Mouse (Mus musculus) layer of hippocampus, postnatal 25 days (tissue): Measurements from ENCODE around the gene Fgf11. TPM values are rescaled to one million over a fixed set of nuclear protein-coding genes. Genes with fewer than 3 reads are reported as not detected.

ENCODE experiments used
- DNase-seq, 2 experiments: peaks; one replicate each; pipeline ENCODE4 v3.0.0; 2022; ENCODE audit warnings: mixed read lengths in 2 of 2, low spot score in 1 of 2; ENCODE audit errors: extremely low spot score in 1 of 2
- total RNA-seq, 2 experiments: library from RNA; stranded (reverse); gene quantifications; 2 replicates each; pipeline ENCODE4 v1.2.3; 2021

Gene Fgf11
- total RNA-seq, 2 experiments from 2014 or later: 28.3 to 33.3 TPM

DNA sequence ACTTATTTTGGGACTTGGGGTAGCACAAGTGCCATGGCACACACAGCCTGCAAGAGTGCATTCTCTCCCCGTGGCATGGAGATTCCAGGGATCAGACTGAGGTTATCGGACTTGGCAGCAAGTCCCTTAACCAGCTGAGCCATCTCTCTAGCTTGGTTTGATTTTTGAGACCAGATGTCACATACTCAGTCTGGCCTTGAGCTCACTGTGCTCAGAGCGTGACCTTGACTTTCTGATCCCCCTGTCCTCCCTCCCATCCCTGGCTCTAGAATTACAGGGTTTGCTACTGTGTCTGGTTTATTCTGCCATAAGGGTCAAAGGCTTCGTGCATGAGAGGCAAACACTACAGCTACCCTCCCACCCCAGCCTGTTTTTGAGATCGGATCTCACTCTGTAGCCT, 12.2 kb downstream of the Fgf11 start:
- no peak for DNase-seq

DNA sequence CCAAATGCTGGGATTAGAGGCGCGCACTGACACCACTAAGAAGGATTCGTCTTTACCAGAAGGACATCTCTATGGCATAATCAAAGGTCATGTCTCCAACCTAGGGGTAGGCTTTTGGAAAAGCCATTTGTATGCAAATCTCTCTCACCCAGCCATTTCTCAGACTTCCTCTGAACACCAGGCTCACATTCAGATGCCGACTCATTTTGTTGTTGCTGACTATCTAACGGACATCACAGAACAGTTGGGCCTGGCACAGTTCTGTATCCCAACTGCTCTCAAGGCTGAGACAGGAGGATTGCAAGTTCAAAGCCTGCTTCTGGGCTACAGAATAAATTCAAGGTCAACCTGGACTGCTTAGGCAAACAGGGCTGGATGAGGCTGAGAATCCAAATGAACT, 14.4 kb downstream of the Fgf11 start:
- no peak for DNase-seq

DNA sequence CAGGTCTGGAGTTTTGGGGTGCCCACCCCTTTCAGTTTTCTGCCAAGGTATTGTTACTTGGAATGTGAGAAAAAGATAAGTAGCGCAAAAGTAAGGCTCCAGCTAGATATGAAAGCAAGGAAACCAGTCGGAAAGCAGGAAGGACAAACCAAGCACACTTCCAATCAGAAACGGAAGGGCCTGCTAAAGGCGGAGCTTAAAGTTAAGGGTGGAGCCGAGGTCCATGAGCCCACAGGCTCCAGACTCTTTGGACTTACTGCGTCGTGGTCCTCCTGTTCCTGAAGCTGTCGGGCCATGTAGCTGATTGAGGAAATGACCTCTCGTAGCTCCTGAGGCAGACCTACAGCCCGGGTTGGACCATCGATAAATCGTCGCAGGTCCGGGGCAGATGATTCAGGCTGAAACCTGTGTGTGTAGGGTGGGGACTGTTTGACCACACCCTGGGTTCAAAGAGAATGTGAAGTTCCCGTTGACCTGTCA, 16.8 kb downstream of the Fgf11 start:
- DNase-seq: no peak

DNA sequence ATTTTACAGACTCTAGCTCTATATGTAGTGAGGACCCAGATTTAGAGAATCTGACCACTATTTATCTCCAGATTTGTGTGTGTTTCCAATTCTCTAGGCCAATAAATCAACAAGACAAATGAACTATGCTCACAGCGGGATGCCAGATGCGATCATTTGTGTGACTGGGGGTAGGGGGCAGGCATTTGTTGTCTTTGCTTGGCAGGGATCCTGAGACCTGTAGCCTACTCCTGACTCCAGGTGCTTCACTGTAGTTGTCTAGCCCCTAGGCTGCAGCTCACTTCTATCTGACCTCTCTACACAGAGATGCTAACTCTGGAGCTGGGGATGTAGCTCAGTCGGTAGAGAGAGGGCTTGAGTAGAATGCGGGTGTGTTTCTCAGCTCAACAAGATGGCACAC, 19.8 kb downstream of the Fgf11 start:
- DNase-seq: no peak

DNA sequence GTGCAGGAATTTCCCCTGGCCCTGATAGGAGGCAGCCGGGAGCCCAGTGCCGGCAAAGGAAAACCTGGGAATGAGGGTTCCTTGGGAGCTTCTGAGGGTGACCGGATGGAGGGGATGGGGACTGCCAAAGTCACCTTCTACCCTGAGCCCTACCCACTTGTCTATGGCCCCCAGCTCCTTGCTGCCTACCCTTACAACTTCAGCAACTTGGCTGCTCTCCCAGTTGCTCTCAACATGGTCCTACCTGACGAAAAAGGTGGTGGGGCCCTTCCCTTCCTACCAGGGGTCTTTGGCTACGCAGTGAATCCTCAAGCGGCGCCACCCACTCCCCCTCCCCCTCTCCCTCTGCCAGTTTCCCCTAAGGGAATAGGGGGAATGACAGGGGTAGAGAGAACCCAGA, 22.7 kb downstream of the Fgf11 start:
- DNase-seq: no peak

DNA sequence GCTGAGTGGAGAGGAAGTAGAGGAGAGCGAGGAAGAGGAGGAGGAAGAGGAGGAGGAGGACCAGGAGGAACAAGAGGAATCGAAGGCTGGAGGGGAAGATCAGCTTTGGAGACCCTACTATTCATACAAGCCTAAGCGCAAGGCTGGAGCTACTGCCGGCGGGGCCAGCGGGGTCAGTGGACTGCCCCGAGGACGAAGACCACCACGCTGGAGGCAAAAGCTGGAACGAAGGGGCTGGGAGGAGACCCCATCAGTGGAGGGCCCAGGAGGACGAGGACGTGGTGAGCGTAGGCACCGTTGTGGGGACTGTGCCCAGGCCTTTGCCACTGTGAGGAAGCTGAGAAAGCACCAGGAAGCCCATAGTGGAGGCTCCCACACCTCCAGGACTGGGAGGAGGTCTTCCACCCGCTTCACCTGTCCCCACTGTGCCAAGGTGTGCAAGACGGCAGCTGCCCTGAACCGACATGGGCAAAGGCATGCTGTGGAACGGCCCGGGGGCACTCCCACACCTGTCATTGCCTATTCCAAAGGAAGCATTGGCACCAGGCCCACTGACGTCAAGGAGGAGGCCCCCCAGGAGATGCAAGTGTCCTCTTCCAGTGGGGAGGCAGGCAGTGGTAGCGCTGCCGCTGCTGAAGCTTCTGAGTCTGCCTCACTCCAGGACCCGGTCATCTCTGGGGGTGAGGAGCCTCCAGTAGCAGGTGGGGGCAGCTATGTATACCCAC, 23.2 kb downstream of the Fgf11 start:
- DNase-seq: no peak

DNA sequence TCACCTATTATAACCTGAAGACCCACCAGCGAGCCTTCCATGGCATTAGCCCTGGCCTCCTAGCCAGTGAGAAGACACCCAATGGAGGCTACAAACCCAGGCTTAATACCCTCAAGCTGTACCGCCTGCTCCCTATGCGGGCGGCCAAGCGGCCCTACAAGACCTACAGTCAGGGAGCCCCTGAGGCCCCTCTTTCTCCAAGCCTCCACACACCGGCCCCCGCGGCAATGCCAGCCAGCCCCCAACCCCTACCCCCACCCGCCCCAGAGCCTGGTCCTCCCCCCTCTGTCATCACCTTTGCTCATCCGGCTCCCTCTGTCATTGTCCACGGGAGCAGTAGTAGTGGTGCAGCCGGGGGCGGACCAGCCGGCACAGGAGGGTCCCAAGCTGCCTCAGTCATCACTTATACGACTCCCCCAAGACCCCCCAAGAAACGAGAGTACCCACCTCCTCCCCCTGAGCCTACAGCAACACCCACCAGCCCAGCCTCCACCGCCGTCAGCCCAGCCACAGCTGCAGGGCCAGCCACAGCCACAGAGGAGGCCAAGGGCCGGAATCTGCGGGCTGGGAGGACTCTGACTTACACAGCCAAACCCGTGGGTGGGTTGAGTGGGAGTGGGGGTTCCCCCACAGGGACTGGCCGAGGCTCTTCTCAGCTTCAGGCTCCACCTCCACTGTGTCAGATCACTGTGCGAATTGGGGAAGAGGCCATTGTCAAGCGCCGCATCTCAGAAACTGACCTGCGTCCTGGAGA, 24.0 kb downstream of the Fgf11 start:
- no peak for DNase-seq

DNA sequence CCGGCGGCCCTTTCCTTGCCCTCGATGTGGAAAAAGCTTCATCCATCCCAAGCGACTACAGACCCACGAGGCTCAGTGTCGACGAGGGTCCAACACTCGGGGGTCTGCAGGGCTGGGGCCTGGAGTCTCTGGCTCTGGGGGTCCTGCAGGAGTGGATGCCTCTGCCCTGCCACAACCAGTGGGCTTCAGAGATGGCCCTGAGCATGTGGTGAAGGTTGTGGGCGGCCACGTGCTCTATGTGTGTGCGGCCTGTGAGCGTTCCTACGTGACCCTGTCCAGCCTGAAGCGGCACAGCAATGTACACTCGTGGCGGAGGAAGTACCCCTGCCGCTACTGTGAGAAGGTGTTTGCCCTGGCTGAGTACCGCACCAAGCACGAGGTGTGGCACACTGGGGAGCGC, 25.2 kb downstream of the Fgf11 start:
- no peak for DNase-seq

DNA sequence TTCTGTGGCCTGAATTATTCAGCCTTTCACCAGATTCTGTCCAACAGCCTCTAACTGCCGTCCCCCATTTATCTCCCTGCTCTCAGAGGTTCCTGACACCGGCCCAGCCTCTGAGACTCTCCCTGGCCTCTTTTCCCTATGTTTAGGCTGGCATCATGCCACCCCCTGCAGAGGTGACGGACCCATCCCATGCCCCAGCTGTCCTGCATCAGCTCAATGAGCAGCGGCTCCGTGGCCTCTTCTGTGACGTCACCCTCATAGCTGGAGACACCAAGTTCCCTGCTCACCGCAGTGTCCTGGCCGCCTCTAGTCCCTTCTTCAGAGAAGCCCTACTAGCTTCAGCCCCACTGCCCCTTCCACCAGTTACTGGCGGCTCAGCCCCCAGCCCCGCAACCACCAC, 25.9 kb downstream of the Fgf11 start:
- DNase-seq: no peak

DNA sequence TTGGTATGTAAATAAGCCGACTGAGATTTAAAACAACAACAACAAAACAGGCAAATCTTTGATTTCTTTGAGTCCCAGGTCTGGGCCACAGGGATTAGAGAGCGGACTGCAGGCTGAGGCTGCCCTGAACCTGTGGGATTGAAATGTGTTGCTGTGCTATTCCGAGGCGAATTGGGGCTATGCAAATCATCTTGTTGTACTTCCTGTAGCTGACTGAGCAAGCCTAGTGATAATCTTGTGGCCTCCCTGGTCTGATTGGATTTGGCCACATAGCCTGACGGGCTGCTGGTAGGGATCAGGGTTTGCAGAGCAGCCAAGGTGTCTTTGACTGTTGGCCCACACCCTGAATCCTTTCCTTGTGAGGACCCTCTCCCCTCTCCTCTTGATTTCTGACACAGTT, 26.7 kb downstream of the Fgf11 start:
- DNase-seq: no peak

DNA sequence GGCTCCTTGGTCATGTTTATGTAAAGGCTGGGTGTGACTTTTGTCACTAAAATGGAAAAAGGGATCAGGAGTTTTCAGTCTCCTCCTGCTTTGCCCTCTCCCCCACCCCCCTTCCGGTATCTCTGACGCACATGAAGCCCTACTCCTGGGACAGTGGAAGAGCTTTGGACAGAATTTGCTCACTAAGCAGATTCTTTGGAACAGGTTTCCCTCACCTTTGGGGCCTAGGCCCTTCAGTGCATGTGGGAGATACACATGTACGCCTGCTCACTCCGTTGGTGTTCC, 34.1 kb downstream of the Fgf11 start:
- DNase-seq: no peak

DNA sequence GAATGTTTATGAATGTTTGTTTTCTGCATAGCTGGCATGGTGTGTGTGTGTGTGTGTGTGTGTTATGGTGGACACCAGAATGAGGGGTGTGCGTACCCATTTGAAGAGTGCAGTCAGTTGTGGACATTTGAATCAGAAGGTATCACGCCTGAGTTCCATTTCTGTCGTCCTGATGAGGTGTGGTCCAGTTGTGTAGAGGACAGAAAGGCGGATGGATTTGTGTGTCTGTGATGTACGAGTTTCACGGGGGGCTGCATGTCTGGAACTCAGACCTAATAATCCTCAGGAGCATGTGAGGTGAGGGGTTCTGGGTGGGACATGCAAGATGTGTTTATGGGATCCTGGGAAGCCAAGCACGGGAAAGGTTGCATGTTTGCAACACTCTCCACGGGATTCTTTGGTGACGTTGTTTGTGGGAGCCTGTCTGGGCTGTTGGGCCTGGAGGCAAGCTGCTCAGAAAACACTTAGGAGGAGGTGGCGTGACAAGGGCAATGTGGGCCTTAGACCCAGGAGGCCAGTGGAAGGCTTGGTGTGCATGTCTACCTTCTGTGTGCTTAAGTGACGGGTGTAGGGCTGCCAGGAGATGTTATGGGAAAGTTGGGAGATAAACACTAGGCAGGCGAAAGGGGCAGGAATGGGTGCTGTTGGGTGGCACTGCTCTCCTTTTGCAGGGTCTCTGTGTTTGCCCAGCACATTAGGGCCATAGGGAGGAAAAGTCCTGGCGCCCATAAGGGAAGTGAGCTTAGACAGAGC, 34.6 kb downstream of the Fgf11 start:
- no peak for DNase-seq

DNA sequence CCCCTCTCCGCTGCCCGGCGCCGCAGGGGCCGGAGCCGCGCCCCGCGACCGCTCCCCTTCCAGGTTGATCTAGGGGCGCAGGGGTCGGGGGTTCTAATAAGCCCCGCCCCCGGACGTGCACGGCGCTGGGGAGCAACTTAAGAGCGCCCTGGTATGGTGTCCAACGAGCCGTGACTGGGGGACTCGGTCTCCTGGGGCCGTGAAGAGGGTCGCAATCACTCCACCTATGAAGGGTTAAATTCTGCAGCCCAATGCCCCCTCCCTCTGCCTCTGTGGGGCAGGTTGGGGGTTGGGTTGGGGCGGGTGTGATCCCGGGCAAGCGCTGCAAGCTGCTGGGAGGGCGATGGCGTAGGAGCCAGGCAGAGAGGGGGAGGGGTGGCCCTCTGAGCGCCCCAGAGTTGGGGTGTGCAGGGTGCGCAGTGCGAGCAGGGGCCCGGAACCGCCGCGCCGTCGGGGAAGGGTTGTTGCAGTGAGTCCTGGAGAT, 35.5 kb downstream of the Fgf11 start:
- peak; percentile 60 to 65 for DNase-seq

DNA sequence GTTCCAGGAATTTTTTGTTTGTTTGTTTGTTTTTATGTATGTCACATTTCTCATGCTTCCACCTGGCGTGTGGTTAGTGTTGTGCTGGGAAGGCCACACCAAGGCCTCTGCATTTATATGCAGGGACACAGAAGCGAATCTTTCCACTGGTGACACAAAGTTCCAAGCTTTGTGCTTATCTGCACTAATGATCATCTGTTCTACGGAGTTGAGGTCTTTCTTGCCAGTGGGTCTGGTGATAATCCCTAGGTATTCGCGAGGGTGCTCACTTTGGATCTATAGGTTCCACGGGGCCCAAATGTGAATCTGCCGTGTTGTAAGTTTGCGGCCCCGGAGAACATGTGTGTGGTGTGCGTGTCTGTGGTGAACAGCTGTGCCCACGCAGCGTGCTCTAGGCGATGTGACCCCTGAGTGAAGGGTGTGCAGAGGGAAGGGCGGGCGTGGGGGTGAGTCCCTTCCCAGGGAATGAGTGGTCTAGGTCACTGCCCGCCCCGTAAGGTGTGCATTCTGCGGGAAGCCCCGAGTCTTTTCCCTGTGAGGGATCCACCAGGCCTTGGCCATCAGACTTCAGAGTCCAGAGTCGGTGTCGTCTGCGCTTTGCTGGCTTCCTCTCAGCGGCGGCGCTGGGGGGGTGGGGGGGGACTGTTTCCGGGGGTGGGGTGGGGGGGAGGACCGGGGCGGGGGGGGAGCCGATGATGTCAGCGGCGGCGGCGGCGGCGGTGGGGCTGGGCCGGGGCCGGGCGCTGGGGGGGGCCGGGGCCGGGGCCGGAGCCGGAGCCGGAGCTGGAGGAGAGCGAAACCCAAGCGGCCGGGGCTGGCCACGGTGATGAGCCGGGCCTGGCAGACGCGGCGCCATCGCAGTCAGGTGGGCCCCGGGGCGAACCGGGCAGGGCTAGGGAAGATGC, 36.2 kb downstream of the Fgf11 start, which contains the start of gene Zbtb4:
Gene Zbtb4, plus strand, starts transcription at position 692 of the 905 bp plus-strand sequence.
- DNase-seq: peak; percentile 47 to 52

DNA sequence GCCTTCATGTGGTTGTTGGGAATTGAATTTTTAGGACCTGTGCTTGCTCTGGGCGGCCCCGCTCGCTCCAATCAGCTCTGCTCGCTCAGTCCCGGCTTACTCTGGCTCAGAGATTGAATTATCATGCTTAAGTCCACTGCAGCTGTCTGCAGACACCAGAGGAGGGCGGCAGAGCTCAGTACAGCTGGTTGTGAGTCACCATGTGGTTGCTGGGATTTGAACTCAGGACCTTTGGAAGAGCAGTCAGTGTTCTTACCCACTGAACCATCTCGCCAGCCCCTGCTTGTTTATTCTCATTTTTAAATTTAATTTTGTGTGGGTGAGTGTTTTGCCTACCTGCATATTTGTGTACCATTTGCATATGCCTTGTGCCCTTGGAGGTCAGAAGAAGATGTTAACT, 38.1 kb downstream of the Fgf11 start:
- no peak for DNase-seq

DNA sequence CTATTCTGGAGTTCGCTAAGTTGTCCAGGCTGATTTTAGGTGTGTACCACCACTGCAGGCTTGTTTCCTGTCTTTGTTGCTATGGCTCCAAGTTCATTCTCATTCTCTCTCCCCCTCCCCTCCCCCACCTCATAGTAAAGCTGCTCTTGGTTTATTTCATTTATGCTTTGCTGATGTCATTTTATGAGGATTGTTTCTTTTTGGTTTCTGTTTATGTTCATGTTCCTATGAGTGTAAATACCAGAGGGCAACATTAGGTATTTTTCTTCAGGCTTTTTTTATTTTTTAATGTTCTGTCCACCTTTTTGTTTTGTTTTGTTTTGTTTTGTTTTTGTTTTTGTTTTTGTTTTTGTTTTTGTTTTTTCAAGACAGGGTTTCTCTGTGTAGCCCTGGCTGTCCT, 39.8 kb downstream of the Fgf11 start, which contains the start of gene Slc35g3:
Gene Slc35g3, minus strand, starts transcription at position 101 of the 400 bp plus-strand sequence.
- DNase-seq: no peak

DNA sequence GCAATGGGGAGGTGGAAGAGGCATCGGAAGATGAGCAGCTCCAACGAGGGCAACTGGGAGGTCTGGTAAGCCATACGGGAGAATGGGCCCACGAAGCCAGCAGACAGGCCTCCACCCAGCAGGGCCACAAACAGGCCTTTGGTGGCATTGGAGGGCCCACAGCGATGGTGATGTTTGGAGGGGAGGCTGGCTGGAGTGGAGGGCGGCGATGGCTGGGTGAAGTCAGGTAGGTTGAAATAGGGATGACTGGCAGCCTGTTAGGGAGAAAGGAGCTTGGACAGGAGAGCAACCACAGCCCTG, 40.8 kb downstream of the Fgf11 start:
- no peak for DNase-seq

DNA sequence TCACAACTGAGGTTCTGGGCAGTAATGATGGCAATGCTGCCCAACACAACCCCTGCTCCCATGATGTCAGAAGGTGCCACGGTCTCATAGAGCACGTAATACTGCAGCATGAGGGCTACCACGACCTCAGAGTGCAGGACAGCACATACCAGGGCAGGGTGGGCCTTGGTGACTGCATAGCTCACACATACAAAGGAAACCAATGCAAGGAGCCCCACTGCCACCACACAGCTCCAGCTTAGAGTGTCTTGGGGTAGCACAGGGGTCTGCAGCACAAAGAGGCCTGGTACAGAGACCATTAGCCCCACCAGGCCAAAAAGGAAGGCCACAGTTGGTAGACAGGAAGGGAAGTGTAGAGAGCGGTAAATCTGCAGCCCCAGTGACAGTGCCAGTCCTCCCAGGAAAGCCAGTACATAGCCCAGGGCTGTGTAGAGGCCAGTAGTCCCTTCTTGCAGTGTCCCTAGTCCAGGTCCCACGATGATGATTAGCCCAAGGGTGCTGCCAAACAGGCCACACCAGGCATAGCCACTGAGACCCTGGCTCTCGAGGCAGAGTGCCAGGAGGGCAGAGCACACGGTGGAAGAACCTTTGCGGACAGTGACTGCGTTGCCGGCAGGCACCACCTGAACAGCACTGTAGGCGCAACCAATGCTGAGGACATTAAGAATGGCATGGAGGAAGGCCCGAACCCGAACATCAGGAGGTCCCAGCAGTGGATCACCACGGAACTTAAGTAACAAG, 41.3 kb downstream of the Fgf11 start:
- DNase-seq: no peak

DNA sequence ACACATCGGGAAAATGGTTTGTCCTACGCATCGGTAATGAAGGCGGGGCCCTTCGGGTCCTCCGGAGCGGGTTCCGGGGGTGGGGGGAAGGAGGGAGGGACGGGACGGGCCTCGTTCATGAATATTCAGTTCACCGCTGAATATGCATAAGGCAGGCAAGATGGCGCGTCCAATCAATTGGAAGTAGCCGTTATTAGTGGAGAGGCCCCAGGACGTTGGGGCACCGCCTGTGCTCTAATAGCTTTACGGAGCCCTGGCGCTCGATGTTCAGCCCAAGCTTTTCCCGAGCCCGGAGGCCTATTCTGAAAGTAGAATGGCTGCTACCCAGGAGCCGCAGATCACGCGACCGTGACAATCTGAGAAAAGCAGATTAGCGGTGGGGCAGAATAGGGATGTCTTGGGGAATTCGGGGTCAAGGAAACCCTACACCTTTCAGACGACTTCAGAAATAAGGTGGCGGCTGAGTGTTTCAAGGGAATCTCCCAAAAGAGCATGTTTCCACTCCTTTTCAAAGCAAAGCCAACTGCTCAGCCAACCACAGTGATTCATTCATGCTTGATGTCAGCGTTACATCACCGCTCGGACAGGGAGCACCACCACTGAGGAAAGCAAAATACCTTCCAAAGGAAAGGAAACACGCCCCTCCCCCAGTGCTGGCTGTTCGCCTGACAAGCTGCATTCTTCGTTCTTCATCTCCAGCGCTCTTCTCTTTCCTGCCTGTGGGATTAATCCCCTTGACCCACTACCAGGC, 42.5 kb downstream of the Fgf11 start:
- DNase-seq: peak; percentile 67 to 71
